Mouse (Mus musculus) MEL (cell line): ENCODE measurements around the gene Ripor2. TPM values are rescaled to one million over a fixed set of nuclear protein-coding genes. Genes with fewer than 3 reads are reported as not detected.

Source experiments
- DNase-seq: peaks from one replicate; pipeline ENCODE4 v3.0.0; 2011; ENCODE audit warnings: low read depth, low spot score
- H3K27ac ChIP-seq: 2 replicates; pipeline ENCODE4 v1.5.1; 2012; ENCODE audit warnings: low read depth, mild to moderate bottlenecking, control low read depth, low read length, moderate library complexity; ENCODE audit not compliant: control insufficient read depth
- H3K27me3 ChIP-seq, 2 experiments: fragments of 150-350 bp in 1 of 2; sonication (generic) in 1 of 2; 2 replicates each; pipeline ENCODE4 v1.6.1; 2012; ENCODE audit warnings: low read length in 2 of 2, mild to moderate bottlenecking in 2 of 2, improper control_type of control experiment in 1 of 2, moderate library complexity in 1 of 2; ENCODE audit not compliant: insufficient read depth in 2 of 2, control insufficient read depth in 1 of 2
- H3K36me3 ChIP-seq, 2 experiments: 2 replicates each; pipeline ENCODE4 v1.6.1; 2012 to 2014; ENCODE audit warnings: low read length in 2 of 2, improper control_type of control experiment in 1 of 2, inconsistent platforms in 1 of 2, mild to moderate bottlenecking in 1 of 2; ENCODE audit not compliant: insufficient read depth in 2 of 2, control insufficient read depth in 1 of 2
- H3K4me1 ChIP-seq, 2 experiments: fragments of 150-350 bp in 1 of 2; sonication (generic) in 1 of 2; 2 replicates each; pipeline ENCODE4 v1.6.1; 2012; ENCODE audit warnings: low read length in 2 of 2, improper control_type of control experiment in 1 of 2, mild to moderate bottlenecking in 1 of 2; ENCODE audit not compliant: insufficient read depth in 2 of 2, control insufficient read depth in 1 of 2
- H3K4me3 ChIP-seq, 2 experiments: fragments of 150-350 bp in 1 of 2; sonication (generic) in 1 of 2; 2 replicates each; pipeline ENCODE4 v1.5.1; 2012; ENCODE audit warnings: low read depth in 2 of 2, low read length in 2 of 2, mild to moderate bottlenecking in 2 of 2, moderate library complexity in 2 of 2, control low read depth in 1 of 2, improper control_type of control experiment in 1 of 2; ENCODE audit not compliant: control insufficient read depth in 1 of 2, insufficient read depth in 1 of 2
- H3K79me2 ChIP-seq: 2 replicates; pipeline ENCODE4 v1.6.1; 2012; ENCODE audit warnings: mild to moderate bottlenecking, low read length, moderate library complexity; ENCODE audit not compliant: control insufficient read depth, poor library complexity, insufficient read depth
- H3K9ac ChIP-seq: 2 replicates; pipeline ENCODE4 v1.6.1; 2012; ENCODE audit warnings: low read depth, mild to moderate bottlenecking, control low read depth, low read length, moderate library complexity; ENCODE audit not compliant: control insufficient read depth, poor library complexity, severe bottlenecking
- H3K9me3 ChIP-seq: fragments of 150-350 bp; sonication (generic); replicated peaks from 2 replicates; pipeline ENCODE4 v1.6.1; 2012; ENCODE audit warnings: mild to moderate bottlenecking, low read length, improper control_type of control experiment, moderate library complexity; ENCODE audit not compliant: insufficient read depth
- BHLHE40 ChIP-seq: IDR thresholded peaks from 2 replicates; pipeline ENCODE4 v1.6.1; 2012; ENCODE audit warnings: low read depth, mild to moderate bottlenecking, inconsistent platforms, low read length, improper control_type of control experiment, borderline replicate concordance
- CHD2 ChIP-seq: IDR thresholded peaks from 2 replicates; pipeline ENCODE4 v1.6.1; 2011; ENCODE audit warnings: low read length, improper control_type of control experiment
- CTCF ChIP-seq, 3 experiments: IDR thresholded peaks in 2 of 3; conservative IDR thresholded peaks in 1 of 3; 2 replicates each; pipeline ENCODE4 v1.5.1; 2011 to 2012; ENCODE audit warnings: low read length in 3 of 3, low read depth in 2 of 3, mild to moderate bottlenecking in 2 of 3, improper control_type of control experiment in 1 of 3, inconsistent platforms in 1 of 3, mixed read lengths in 1 of 3, moderate library complexity in 1 of 3; ENCODE audit not compliant: control insufficient read depth in 1 of 3, insufficient read depth in 1 of 3, poor library complexity in 1 of 3, severe bottlenecking in 1 of 3
- E2F4 ChIP-seq: IDR thresholded peaks from 2 replicates; pipeline ENCODE4 v1.6.1; 2011; ENCODE audit warnings: low read depth, low read length, improper control_type of control experiment, borderline replicate concordance
- ELF1 ChIP-seq: IDR thresholded peaks from 2 replicates; pipeline ENCODE4 v1.6.1; 2014; ENCODE audit warnings: low read depth, mild to moderate bottlenecking, inconsistent platforms, low read length, improper control_type of control experiment, moderate library complexity
- EP300 ChIP-seq, 2 experiments: IDR thresholded peaks; 2 replicates each; pipeline ENCODE4 v1.6.1; 2011; ENCODE audit warnings: improper control_type of control experiment in 2 of 2, low read length in 2 of 2, low read depth in 1 of 2, mild to moderate bottlenecking in 1 of 2
- ETS1 ChIP-seq: IDR thresholded peaks from 2 replicates; pipeline ENCODE4 v1.6.1; 2012; ENCODE audit warnings: low read depth, mild to moderate bottlenecking, inconsistent platforms, low read length, improper control_type of control experiment, moderate library complexity
- GABPA ChIP-seq: IDR thresholded peaks from 2 replicates; pipeline ENCODE4 v1.6.1; 2012; ENCODE audit warnings: low read depth, mild to moderate bottlenecking, inconsistent platforms, low read length, improper control_type of control experiment, moderate library complexity
- HCFC1 ChIP-seq: IDR thresholded peaks from 2 replicates; pipeline ENCODE4 v1.6.1; 2012; ENCODE audit warnings: low read depth, mild to moderate bottlenecking, inconsistent platforms, low read length, improper control_type of control experiment, moderate library complexity
- KAT2A ChIP-seq: conservative IDR thresholded peaks from 2 replicates; pipeline ENCODE4 v1.6.1; 2012; ENCODE audit warnings: low read depth, low read length, improper control_type of control experiment, inconsistent platforms
- MAFK ChIP-seq: IDR thresholded peaks from 2 replicates; pipeline ENCODE4 v1.6.1; 2011; ENCODE audit warnings: low read depth, mild to moderate bottlenecking, low read length, improper control_type of control experiment, borderline replicate concordance
- MAZ ChIP-seq: IDR thresholded peaks from 2 replicates; pipeline ENCODE4 v1.6.1; 2012; ENCODE audit warnings: low read depth, mild to moderate bottlenecking, inconsistent platforms, low read length, improper control_type of control experiment
- MXI1 ChIP-seq: IDR thresholded peaks from 2 replicates; pipeline ENCODE4 v1.6.1; 2011; ENCODE audit warnings: mild to moderate bottlenecking, low read depth, low read length, improper control_type of control experiment
- MYC ChIP-seq: IDR thresholded peaks from 2 replicates; pipeline ENCODE4 v1.6.1; 2011; ENCODE audit warnings: low read depth, mild to moderate bottlenecking, low read length, improper control_type of control experiment, moderate library complexity
- NELFE ChIP-seq: IDR thresholded peaks from 2 replicates; pipeline ENCODE4 v1.6.1; 2011; ENCODE audit warnings: low read depth, low read length, improper control_type of control experiment
- NRF1 ChIP-seq: IDR thresholded peaks from 2 replicates; pipeline ENCODE4 v1.6.1; 2014; ENCODE audit warnings: low read depth, mild to moderate bottlenecking, inconsistent platforms, low read length, improper control_type of control experiment, moderate library complexity; ENCODE audit not compliant: poor library complexity, insufficient read depth, severe bottlenecking
- POLR2A ChIP-seq, 2 experiments: IDR thresholded peaks; 2 replicates each; pipeline ENCODE4 v1.6.1; 2011 to 2012; ENCODE audit warnings: low read length in 2 of 2, mild to moderate bottlenecking in 2 of 2, control low read depth in 1 of 2, improper control_type of control experiment in 1 of 2, low read depth in 1 of 2, moderate library complexity in 1 of 2; ENCODE audit not compliant: control insufficient read depth in 1 of 2, insufficient read depth in 1 of 2, poor library complexity in 1 of 2
- RAD21 ChIP-seq: IDR thresholded peaks from 2 replicates; pipeline ENCODE4 v1.6.1; 2011; ENCODE audit warnings: mild to moderate bottlenecking, low read depth, low read length, improper control_type of control experiment
- RCOR1 ChIP-seq: IDR thresholded peaks from 2 replicates; pipeline ENCODE4 v1.6.1; 2012; ENCODE audit warnings: low read depth, mild to moderate bottlenecking, inconsistent platforms, low read length, improper control_type of control experiment
- SIN3A ChIP-seq: IDR thresholded peaks from 2 replicates; pipeline ENCODE4 v1.6.1; 2012; ENCODE audit warnings: low read length, improper control_type of control experiment, inconsistent platforms
- SMC3 ChIP-seq: IDR thresholded peaks from 2 replicates; pipeline ENCODE4 v1.6.1; 2011; ENCODE audit warnings: low read depth, low read length, improper control_type of control experiment
- TAL1 ChIP-seq: IDR thresholded peaks from 2 replicates; pipeline ENCODE4 v1.6.1; 2012; ENCODE audit warnings: mild to moderate bottlenecking, inconsistent platforms, low read length, moderate library complexity, mixed read lengths
- TBP ChIP-seq: IDR thresholded peaks from 2 replicates; pipeline ENCODE4 v1.8.0; 2011; ENCODE audit warnings: low read depth, low read length, improper control_type of control experiment
- TCF12 ChIP-seq: IDR thresholded peaks from 2 replicates; pipeline ENCODE4 v1.6.1; 2014; ENCODE audit warnings: low read depth, mild to moderate bottlenecking, inconsistent platforms, low read length, improper control_type of control experiment, moderate library complexity
- UBTF ChIP-seq: IDR thresholded peaks from 2 replicates; pipeline ENCODE4 v1.6.1; 2012; ENCODE audit warnings: low read depth, mild to moderate bottlenecking, inconsistent platforms, low read length, improper control_type of control experiment, moderate library complexity, borderline replicate concordance; ENCODE audit not compliant: insufficient read depth
- USF1 ChIP-seq: IDR thresholded peaks from 2 replicates; pipeline ENCODE4 v1.6.1; 2014; ENCODE audit warnings: low read depth, mild to moderate bottlenecking, inconsistent platforms, low read length, improper control_type of control experiment, moderate library complexity
- USF2 ChIP-seq, 2 experiments: IDR thresholded peaks; 2 replicates each; pipeline ENCODE4 v1.6.1; 2011 to 2012; ENCODE audit warnings: improper control_type of control experiment in 2 of 2, low read length in 2 of 2, borderline replicate concordance in 1 of 2, inconsistent platforms in 1 of 2, low read depth in 1 of 2, mild to moderate bottlenecking in 1 of 2; ENCODE audit not compliant: insufficient read depth in 1 of 2
- ZC3H11A ChIP-seq: IDR thresholded peaks from 2 replicates; pipeline ENCODE4 v1.6.1; 2012; ENCODE audit warnings: low read depth, mild to moderate bottlenecking, inconsistent platforms, low read length, improper control_type of control experiment
- ZKSCAN1 ChIP-seq: IDR thresholded peaks from 2 replicates; pipeline ENCODE4 v1.6.1; 2012; ENCODE audit warnings: low read depth, mild to moderate bottlenecking, inconsistent platforms, low read length, improper control_type of control experiment, moderate library complexity
- ZNF384 ChIP-seq: IDR thresholded peaks from 2 replicates; pipeline ENCODE4 v1.6.1; 2012; ENCODE audit warnings: low read depth, mild to moderate bottlenecking, inconsistent platforms, low read length, improper control_type of control experiment
- polyA plus RNA-seq, 2 experiments: library from polyadenylated mRNA; stranded (reverse) in 1 of 2; unstranded in 1 of 2; fragments of >175 nt in 1 of 2; fragments of >200 nt in 1 of 2; gene quantifications; 2 replicates each; pipeline versions ENCODE4 v1.2.1 to v1.2.4; 2012; ENCODE audit warnings: low replicate concordance in 2 of 2, low read depth in 1 of 2; ENCODE audit not compliant: insufficient read length in 2 of 2, insufficient read depth in 1 of 2, missing spikeins in 1 of 2
- total RNA-seq: library from RNA; depleted of rRNA; stranded (reverse); fragments of 300-350 nt; gene quantifications from 2 replicates; pipeline ENCODE4 v1.2.3, GENCODE M21; 2012

Ripor2 gene
- total and polyA plus RNA-seq, 3 experiments = 13.5 to 18.5 TPM; not detected in 1

GRCm38 (mm10) chr13:24616645-24617044 is 34.7 kb downstream of the Ripor2 start:
- DNase-seq = no peak
- no peak overlapping the region for H3K27ac ChIP-seq
- H3K4me1 ChIP-seq = no peaks in the 10 kb centered on the region
- H3K36me3 ChIP-seq = peaks cover 0 to 1% of the 10 kb centered on the region in 2 experiments; a peak in 1 of 4 replicates
- TF ChIP-seq NRF1 = no peak
- no peak for TF ChIP-seq MAZ
- TF ChIP-seq TAL1 = no peak
- TF ChIP-seq USF2 (IDR thresholded peaks at IDR 0.05; ENCODE audit: borderline replicate concordance in 1 of 2, insufficient read depth in 1 of 2, low read depth in 1 of 2, low read length in 2 of 2) = no peak
- no peak for TF ChIP-seq POLR2A (IDR thresholded peaks at IDR 0.05; ENCODE audit: control insufficient read depth in 1 of 2, insufficient read depth in 1 of 2, low read depth in 1 of 2, low read length in 2 of 2, poor library complexity in 1 of 2)
- TF ChIP-seq TCF12 = no peak
- TF ChIP-seq GABPA = no peak
- TF ChIP-seq E2F4 = no peak
- no peak for TF ChIP-seq NELFE
- no peak for TF ChIP-seq ZC3H11A
- TF ChIP-seq EP300 (IDR thresholded peaks at IDR 0.05; ENCODE audit: low read depth in 1 of 2, low read length in 2 of 2) = no peak
- no peak for TF ChIP-seq SIN3A
- no peak for TF ChIP-seq SMC3
- no peak for TF ChIP-seq ZNF384
- no peak for TF ChIP-seq KAT2A
- no peak for TF ChIP-seq RAD21
- no peak for TF ChIP-seq CHD2
- TF ChIP-seq MXI1 = no peak
- TF ChIP-seq ZKSCAN1 = no peak
- TF ChIP-seq UBTF = no peak
- no peaks in the 10 kb centered on the region for H3K27me3 ChIP-seq
- no peaks in the 10 kb centered on the region for H3K79me2 ChIP-seq
- no peak overlapping the region for H3K4me3 ChIP-seq
- no peak overlapping the region for H3K9ac ChIP-seq
- H3K9me3 ChIP-seq = no peaks in the 10 kb centered on the region

DNA sequence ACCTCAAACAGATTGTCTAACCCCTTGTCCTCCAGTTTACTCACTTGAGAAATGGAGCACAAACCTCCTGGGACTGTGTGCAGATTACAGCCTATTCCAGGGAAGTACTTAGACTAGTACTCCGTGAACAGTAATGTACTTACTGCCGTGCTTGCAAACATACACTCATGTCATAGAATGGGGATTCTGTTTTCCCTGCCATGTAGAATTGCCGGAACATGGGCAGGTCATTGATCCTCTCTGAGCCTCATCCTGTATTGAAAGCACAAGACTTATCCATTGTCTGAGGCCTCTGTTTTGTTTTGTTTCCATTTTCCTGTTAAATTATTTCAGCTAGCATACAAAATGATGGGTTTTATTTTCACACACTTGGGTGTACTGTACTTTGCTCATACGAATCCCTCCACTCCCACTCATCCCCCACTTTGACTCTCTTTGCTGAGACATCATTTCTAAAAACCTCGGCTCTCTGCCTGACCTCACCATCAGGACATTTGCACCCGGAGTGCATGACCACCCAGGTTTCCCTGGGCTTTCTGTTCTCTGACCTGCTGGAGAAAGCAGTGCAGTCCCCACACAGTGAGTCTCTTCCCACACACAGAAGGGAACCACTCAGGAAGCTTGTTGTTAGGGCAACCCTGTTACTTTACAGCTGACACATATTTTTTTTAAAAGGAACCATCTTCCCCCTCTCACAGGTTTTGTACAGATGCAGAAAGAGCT is 35.2 kb downstream of the Ripor2 start:
- no peak overlapping the region for H3K4me3 ChIP-seq
- H3K27me3 ChIP-seq = no peaks in the 10 kb centered on the region
- no peak overlapping the region for H3K9ac ChIP-seq
- H3K27ac ChIP-seq = no peak overlapping the region
- peaks cover 0 to 1% of the 10 kb centered on the region in 2 experiments; a peak in 1 of 4 replicates for H3K36me3 ChIP-seq
- no peak for DNase-seq
- TF ChIP-seq TCF12 = no peak
- no peak for TF ChIP-seq RCOR1
- no peak for TF ChIP-seq USF2 (IDR thresholded peaks at IDR 0.05; ENCODE audit: borderline replicate concordance in 1 of 2, insufficient read depth in 1 of 2, low read depth in 1 of 2, low read length in 2 of 2)
- no peak for TF ChIP-seq SMC3
- no peak for TF ChIP-seq HCFC1
- no peak for TF ChIP-seq MAFK
- no peak for TF ChIP-seq MYC
- TF ChIP-seq ZC3H11A = no peak
- TF ChIP-seq MXI1 = no peak
- TF ChIP-seq POLR2A (IDR thresholded peaks at IDR 0.05; ENCODE audit: control insufficient read depth in 1 of 2, insufficient read depth in 1 of 2, low read depth in 1 of 2, low read length in 2 of 2, poor library complexity in 1 of 2) = no peak
- TF ChIP-seq TBP = no peak
- TF ChIP-seq BHLHE40 = no peak
- no peak for TF ChIP-seq ZNF384
- no peak for TF ChIP-seq CTCF (IDR thresholded peaks at IDR 0.05 in 2 of 3, conservative IDR thresholded peaks at IDR 0.05 in 1 of 3; ENCODE audit: control insufficient read depth in 1 of 3, insufficient read depth in 1 of 3, low read depth in 2 of 3, low read length in 3 of 3, poor library complexity in 1 of 3, severe bottlenecking in 1 of 3)
- TF ChIP-seq UBTF = no peak
- no peak for TF ChIP-seq USF1
- TF ChIP-seq ELF1 = no peak
- TF ChIP-seq ETS1 = no peak
- TF ChIP-seq E2F4 = no peak
- H3K9me3 ChIP-seq = no peaks in the 10 kb centered on the region
- no peaks in the 10 kb centered on the region for H3K4me1 ChIP-seq
- no peaks in the 10 kb centered on the region for H3K79me2 ChIP-seq
